Mouse (Mus musculus) right cerebral cortex, adult 2 months (tissue): ENCODE results near the gene Tppp3.

ENCODE experiments used
- DNase-seq, 2 experiments: peaks; one replicate each; pipeline ENCODE4 v3.0.0; 2021 to 2022; ENCODE audit warnings: low spot score in 2 of 2

The Tppp3 gene

GRCm38 (mm10) chr8:105467396-105467985, 3.8 kb downstream of the Tppp3 start:
- DNase-seq, result no peak

DNA sequence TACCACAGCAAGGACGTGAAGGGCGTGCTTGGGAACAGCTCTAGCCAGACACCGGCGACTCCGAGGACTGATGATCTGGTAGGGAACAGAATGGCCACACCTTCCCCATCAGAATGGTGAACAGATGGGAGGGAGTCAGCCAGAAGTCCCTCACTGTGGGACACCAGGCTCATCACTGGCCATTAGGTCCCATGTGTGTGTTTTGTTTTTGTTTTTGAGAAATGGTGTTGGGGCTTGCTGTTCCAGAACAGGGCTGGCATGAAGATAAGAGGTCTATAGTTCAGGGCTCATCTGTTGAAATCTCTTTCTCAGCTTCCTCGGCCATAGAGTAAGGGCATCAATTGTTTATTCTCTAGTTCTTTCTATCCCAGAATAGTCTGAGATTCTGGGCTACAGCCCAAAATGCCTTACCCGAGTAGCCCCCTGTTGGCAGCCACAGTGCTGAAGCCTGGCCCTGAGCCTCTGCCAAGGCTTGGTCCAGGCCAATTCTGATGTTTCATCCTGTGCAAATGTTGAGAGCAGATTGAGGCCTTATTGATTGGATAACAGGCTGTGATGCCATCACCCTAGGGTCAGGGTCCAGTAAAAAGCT, 4.5 kb downstream of the Tppp3 start:
- no peak for DNase-seq

DNA sequence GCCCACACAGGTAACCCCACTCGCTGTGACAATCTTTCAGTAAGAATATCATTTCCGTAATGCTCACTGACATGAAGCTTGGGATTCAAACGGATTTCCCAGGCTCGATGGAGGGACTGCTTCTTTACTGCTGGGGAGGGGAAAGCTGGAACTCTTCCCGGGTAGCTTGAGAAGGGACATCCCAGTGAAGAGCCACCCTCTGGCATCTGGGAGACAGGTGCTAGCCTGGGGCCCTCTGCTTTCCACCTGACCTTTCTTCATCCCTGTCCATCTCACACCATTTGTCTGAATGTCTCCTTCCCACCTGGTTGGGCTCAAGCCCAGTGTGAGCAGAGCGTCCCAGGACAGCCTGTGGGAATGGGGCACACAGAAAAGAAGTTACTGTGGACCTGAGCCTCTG, 5.1 kb downstream of the Tppp3 start:
- DNase-seq, result no peak

- no peak for DNase-seq
These were observed 6.7 kb downstream of the Tppp3 start for GRCm38 (mm10) chr8:105464595-105464994.

- DNase-seq, result no peak
These were observed 10.1 kb downstream of the Tppp3 start for GRCm38 (mm10) chr8:105461085-105461803.

GRCm38 (mm10) chr8:105455218-105455617, 16.1 kb downstream of the Tppp3 start:
- no peak for DNase-seq

GRCm38 (mm10) chr8:105454088-105454487, 17.2 kb downstream of the Tppp3 start:
- DNase-seq, result no peak

- DNase-seq, result no peak
These were observed 18.0 kb downstream of the Tppp3 start for GRCm38 (mm10) chr8:105453296-105453695.

DNA sequence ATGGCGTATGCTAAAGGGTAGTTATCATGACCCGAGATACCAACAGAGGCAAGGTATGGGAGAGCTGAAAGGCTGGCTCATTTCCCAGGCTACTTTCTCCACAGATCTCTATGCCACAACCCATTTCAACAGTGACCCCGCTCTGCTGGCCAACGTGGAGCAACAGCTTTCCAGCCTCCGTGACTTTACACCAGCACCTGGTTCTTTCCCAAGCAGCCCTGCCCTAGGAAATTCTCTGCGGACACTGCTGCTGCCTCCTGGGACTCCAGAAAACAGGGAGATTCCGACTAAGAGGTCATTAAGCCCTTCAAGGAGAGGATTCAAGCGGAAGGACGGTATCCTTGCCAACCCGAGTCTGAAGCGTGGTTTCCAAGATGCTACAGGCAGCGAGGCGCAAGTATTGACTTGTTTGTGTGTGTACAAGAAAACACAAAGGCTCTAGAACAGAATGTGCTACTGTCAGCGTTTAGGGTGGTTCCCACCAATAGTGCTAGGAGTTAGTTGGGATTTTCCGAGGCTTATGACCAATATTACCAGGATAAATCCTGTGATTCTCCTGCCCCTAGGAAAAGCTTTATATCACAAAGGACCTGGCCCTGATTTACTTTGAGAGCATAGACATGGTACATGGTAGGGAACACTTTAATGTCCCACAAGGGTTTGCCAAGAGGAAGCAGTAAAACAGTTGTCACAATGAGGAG, 19.3 kb downstream of the Tppp3 start:
- no peak for DNase-seq

DNA sequence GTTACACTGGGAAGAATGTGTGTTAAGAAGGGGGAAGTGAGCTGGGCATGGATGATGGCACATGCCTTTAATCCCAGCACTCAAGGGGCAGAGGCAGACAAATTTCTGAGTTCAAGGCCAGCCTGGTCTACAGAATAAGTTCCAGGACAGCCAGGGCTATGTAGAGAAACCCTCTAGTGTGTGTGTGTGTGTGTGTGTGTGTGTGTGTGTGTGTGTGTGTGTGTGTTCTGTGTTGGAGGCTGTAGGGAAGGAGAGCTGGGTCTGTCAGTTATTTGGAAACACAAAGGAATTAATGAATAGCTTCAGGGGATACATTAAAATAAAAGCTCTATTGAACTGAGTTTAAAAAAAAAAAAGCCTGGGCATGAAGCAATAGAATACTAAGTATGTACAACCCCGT, 20.3 kb downstream of the Tppp3 start:
- DNase-seq, result no peak

GRCm38 (mm10) chr8:105448596-105448995, 22.7 kb downstream of the Tppp3 start:
- DNase-seq, result no peak

DNA sequence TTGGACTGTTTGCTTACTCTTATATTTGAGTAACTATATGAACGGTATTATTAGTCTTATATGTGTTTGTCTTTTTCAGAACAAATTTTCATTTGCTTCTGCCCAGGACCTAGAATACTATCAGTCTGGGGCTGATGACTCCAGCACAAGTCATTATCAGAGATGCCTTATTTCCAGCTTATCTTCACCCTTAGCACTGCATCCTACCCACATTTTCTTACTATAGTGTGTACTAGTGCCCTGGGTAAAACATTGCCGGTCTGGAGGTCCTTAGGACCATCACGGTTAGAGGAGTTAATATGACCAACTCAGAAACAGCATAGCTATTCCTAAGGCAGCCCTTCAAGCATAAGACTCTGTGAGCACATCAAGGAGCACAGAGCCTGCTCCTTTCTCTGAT, 23.1 kb downstream of the Tppp3 start:
- DNase-seq, result no peak

GRCm38 (mm10) chr8:105446127-105446552, 25.2 kb downstream of the Tppp3 start:
- no peak for DNase-seq

- DNase-seq, result peak in 1 of 2 experiments; percentile 38
These were observed 25.8 kb downstream of the Tppp3 start for GRCm38 (mm10) chr8:105445296-105446126.

DNA sequence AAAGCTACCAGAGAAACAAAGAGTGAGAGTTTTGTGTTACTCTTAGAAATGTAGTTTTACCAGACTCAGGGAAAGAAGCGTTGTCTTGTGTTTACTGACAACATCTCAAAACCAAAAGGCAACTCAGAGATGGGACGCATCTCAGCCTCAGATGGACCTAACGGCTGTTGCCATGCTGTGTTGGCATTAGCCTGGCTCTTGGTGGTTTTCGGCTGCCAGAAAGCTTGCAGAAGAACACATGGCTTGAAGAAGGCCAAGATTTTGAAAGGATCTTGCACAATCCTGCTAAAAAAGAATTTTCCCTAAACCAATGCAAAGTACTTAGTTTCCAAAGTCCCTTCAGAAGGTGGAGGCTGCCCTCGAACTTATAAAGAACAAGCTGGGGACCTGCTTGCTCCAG, 28.7 kb downstream of the Tppp3 start:
- no peak for DNase-seq

DNA sequence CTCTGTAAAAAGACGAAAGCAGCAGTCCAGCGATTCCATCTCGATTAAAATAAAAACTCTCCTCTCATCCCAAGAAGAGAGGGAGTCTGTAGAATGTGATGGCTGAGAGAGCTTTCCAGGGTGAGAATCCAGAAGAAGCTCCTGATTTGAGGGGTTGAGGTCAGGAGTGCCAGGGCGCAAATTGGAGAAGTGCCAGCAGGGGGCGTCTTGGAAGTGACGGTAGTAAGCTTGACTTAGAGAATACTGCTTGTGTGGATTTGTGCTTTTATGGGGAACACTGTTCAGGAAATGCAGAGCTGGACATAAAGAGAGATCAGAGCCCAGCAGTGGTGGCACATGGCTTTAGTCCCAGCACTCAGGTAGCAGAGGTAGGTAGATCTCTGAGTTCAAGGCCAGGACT, 29.9 kb downstream of the Tppp3 start:
- DNase-seq, result peak in 1 of 2 experiments; percentile 28

DNA sequence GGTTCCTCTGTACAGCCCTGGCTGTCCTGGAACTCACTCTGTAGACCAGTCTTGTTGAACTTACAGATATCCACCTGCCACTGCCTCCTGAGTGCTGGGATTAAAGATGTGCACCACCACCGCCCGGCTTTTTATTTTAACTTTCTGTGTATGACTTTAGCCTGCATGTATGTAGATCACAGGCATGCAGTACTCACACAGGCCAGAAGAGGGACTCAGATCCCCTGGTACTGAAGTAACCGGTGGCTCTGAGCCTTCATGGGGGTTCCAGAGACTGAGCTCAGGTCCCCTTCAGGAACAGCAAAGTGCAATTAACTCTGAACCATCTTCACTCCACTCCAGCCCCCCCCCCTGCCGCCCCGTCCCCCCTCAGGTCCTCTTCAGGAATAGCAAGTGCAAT, 32.5 kb downstream of the Tppp3 start:
- DNase-seq, result no peak

DNA sequence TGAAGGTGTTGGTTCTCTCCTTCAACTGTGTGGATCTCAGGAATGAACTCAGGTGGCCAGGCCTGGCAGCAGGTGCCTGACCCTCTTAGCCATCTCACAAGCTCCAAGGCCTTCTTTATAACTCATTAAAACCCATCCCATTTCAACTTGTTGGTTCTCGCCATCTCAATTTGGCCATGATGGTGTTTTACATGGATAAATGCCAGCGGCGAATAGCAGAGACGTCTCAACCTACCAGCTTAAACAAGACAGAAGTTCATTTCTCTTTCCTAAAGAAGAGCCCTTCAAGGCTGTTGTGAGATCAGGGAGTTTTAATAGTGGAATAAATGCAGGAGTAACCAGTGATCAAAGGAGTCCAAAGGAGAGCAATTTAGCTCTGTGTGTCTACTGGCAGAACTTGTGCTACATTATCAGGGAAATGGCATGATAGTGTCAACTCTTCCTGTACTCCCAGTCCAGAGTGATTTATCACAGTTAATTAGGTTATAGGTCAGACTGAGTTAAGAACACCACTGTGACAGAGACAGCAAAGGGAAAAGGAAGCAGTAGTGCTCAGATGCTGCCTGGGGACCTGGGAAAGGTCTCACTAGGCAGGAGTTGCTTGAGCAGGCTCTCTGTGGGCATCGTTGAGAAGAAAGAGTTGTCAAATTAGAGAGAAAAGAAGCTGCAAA, 34.1 kb downstream of the Tppp3 start:
- DNase-seq, result no peak

DNA sequence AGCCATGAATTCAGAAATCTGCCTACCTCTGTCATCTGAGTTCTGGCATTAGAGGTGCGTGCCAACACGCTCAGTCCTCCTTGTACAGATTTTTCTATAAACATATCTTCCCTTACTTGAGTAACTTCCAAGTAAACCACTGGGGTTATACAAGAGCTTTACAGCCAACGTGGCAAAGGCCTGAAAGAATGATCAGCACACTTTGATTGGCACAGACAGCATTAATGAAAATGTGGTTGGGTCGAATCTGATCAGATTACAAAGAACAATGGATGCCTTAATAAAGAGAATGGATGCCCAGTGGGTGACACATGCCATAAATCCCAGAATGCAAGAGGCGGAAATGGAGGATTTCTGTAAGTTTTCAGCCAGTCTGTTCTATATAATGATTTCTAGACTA, 35.1 kb downstream of the Tppp3 start:
- no peak for DNase-seq

- no peak for DNase-seq
These were observed 37.2 kb downstream of the Tppp3 start for GRCm38 (mm10) chr8:105434136-105434535.

DNA sequence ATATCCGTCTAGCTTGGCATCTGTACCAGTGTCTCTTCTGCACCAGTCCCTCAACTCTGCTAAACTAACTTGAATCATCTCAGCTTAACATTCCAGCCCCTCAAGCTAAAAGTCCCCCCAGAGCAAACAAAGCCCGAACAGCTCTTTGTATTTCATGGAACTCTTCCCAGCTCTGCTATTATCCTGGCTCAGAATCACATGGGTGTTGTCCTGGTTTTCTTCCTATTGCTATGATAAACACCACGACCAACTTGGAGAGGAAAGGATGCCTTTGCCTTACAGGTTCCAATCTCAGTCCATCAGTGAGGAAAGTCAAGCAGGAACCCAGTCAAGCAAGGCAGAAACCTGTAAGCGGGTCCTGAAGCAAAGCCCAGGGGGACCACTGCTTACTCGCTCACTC, 37.8 kb downstream of the Tppp3 start:
- DNase-seq, result no peak
